Mouse (Mus musculus) ovary, postnatal 10 days (tissue): Measurements from ENCODE around the gene Mtmr11.
"Not testable (repeated sequence)": the region's sequence is repeated elsewhere in the genome, so short reads cannot be mapped to it uniquely, and the experiment has no call there.

Source experiments
- DNase-seq: peaks from one replicate; pipeline ENCODE4 v3.0.0; 2022; ENCODE audit warnings: low spot score

Mtmr11 gene

GRCm38 (mm10) chr3:96209242-96209641 is 47.4 kb downstream of the Mtmr11 start:
- no peak for DNase-seq

GRCm38 (mm10) chr3:96219191-96219641 is 57.4 kb downstream of the Mtmr11 start:
- no peak for DNase-seq

- DNase-seq: peak; percentile 65
Observed at GRCm38 (mm10) chr3:96219661-96220130, 57.9 kb downstream of the Mtmr11 start, which contains the start of the genes Bola1 and Hist2h2ab. Bola1 (minus strand) TSS chr3:96219709. Hist2h2ab (plus strand) TSS chr3:96219865.

GRCm38 (mm10) chr3:96220131-96220764 is 58.4 kb downstream of the Mtmr11 start:
- DNase-seq: not testable (repeated sequence)

GRCm38 (mm10) chr3:96220765-96221639 is 59.2 kb downstream of the Mtmr11 start, which contains the start of the genes Hist2h2ac and Hist2h2be:
Hist2h2ac (minus strand) TSS chr3:96220880.
Hist2h2be (plus strand) TSS chr3:96221119.
- DNase-seq: peak; percentile 75
